Mouse (Mus musculus) CD4-positive, CD25-positive, alpha-beta regulatory T cell, adult 4 months (primary cell): ENCODE measurements around the gene Ptprd. TPM values are rescaled to one million over a fixed set of nuclear protein-coding genes. Genes with fewer than 3 reads are reported as not detected.

Experiments
- ATAC-seq: one replicate; pipeline ENCODE4 v1.8.0; 2017
- polyA plus RNA-seq, 2 experiments: library from polyadenylated mRNA; unstranded; fragments of 100-300 nt; shearing (Covaris generic); gene quantifications; one replicate each; pipeline ENCODE4 v1.2.1; 2017

Ptprd gene
- polyA plus RNA-seq, 2 experiments from 2014 or later = 0.39 TPM; not detected in 1

GRCm38 (mm10) chr4:76006717-76007116, 2205.0 kb downstream of the Ptprd start:
- ATAC-seq = no peak

DNA sequence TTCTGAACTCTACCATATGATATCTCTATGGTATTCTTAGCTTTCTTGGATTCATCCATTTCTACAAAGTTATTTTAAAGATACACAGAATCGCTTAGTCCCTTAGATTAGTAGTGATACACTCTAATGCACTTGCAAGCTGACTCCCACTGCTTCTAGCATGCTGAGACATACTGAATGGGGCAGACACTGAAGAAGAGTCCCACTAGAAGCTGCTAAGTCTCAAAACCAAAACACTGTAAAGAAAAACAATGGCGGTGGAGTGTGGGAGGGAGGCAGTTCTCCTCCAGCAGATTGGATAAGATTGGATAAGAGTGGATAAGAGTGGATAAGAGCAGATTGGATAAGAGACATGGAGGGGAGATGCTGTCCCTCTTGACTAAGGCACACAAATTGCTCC, 2207.6 kb downstream of the Ptprd start:
- ATAC-seq = no peak

DNA sequence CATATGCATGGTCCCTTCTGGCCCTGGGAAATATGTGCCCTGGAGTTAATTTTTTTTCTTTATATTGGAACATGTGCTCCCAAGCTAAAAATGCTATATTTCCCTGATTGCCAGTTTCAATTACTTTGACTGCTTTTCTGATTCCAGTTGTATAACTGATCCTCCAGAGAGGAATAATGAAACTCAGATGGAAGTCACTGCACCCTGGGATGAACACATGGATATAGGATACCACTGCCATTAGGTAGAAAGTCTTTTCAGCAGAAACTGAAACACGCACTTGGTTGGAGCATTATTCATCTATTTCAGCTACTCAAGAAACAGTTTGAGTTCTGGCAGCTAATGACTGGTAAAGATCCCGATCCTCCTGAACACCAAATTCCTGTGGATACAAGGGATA, 2211.5 kb downstream of the Ptprd start:
- ATAC-seq = no peak

- ATAC-seq = no peak
These were observed 2215.9 kb downstream of the Ptprd start for GRCm38 (mm10) chr4:75995841-75996240.

DNA sequence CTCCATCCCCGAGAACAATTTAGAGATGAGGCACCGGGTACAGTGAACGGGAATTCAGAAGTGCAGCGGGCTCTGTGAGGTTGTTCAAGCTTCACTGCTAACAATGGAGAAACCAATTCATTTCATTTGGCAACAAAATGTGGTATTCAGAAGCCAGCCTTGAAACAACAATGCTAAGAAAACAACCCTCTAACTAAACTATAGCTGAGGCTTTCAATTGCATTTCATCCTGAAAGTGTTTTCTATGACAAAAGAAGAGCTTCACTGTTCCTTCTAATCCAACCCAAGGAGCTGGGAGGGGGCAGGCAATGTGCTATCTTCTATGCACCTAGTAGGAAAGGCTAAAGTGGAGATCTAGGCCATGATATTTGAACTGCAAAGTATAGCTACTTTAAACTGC, 2217.2 kb downstream of the Ptprd start:
- no peak for ATAC-seq

DNA sequence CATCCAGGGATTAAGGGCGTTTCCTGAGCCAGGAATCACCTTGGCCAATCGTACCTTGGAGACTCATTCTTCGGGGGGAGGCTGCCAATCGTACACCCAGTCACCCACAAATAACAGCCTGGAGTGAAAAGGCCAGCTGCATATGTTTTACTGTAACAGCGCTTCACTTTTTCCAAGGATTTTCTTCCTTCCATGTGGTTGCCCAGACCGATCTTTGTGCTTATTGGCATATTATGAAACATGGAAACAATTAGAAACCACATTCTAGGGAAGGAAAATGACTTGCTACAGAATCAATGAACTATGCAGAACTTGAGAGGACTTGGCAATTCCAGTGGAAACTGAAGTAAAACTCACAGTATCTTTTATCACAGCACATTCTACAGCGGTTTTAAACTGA, 2218.7 kb downstream of the Ptprd start:
- ATAC-seq = no peak

DNA sequence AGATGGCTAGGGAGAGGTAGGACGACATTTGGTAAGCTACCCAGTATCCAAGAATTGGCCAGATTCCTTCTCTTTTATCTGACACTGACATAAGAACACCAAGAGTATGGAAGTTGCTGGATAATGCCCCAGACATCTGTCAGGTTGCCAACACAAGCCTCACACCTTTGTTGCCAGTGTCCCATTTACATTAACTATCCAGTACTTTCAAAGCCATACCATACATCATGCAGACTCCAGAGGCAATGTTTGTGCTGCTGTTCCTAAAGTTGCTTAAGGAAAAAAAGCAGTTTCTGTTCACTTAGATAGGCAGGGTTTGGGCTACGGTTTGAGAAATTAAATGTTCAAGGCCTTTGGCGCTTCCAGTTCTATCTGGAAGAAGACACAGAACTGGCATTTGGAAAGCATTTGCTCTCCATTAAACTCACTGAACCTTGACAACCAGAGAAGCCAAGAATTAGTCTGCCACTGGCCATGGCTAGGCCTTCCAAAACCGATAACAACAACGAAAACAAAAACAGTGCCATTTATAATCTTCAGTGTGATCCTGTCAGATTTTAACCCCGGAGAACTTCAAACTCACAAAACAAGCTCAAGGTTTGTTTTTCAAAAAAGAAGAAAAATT, 2220.0 kb downstream of the Ptprd start:
- ATAC-seq = no peak

DNA sequence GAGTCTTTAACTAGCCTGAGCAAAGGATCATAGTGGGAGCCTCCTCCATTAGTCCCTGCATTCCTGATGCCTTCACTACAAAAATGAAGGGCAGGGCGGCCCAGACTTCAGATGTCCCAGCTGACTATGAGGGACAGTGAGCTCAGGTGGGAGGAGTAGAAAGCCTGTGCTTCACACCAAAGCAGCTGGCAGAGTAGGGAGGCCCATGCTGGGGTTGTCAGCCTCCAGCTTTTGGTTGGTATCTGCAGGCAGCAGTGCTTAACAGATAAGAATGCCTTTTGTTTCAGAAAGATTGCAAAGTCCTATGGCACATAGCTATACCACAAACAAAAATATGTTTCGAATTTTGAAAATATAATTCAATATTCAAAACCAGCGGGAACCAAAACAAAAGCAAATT, 2237.0 kb downstream of the Ptprd start:
- ATAC-seq = no peak

GRCm38 (mm10) chr4:75973322-75973721, 2238.4 kb downstream of the Ptprd start:
- ATAC-seq = no peak

DNA sequence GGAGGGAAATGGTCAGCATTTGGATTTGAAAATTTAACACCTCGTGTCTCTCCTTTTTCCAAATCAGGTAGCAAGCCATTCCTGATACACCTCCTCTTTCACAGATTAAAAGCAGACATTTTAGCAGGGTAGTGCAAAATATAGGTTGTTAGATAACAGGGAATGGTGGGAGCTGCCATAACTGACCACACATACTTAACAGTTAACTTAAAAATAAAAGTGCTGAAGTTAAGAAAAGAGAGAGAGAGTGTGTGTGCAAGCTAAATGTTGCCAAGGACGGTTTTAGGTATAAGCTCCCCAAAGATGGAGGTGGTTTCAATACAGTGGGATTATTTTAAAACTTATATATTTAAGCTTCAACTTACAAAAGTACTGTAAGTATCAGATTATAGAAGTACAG, 2241.8 kb downstream of the Ptprd start:
- ATAC-seq = no peak

GRCm38 (mm10) chr4:75968618-75969017, 2243.1 kb downstream of the Ptprd start:
- no peak for ATAC-seq

DNA sequence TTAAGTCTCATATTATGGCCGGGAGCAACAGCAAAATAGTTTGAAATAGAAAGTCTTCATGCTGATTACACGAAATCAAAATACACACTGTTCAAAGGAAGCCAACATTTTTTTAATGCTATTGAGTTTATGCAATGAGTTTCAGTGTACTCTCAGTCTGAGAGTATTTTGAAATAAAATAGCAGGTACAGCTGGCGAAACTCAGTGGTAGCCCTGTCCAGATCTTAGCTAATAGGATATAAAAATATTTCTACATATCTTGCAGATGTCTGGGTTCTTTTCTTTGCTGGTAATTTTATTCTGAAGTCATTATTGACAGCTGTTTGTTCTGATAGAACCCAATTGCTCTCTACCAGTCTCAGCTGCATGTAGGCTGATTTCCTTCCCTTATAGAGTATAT, 2246.0 kb downstream of the Ptprd start:
- ATAC-seq = no peak

DNA sequence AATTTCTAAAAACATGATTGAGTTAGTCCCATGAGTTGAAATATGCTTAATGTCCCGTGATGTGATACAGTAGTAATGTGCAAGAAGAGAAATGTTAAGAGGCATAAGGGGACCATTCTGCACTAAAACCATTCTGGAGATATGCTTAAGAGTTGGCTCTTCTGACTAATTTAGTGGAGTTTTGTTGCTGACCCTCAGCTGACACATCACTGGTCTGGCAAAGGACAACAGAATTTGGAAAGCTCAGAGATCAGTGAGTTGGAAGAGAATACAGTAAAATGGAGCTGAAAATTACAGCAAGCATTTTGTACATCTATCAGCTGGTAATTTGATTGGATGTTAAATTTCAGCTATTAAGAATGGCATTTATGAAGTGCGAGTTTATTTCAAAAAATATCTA, 2248.8 kb downstream of the Ptprd start:
- no peak for ATAC-seq

DNA sequence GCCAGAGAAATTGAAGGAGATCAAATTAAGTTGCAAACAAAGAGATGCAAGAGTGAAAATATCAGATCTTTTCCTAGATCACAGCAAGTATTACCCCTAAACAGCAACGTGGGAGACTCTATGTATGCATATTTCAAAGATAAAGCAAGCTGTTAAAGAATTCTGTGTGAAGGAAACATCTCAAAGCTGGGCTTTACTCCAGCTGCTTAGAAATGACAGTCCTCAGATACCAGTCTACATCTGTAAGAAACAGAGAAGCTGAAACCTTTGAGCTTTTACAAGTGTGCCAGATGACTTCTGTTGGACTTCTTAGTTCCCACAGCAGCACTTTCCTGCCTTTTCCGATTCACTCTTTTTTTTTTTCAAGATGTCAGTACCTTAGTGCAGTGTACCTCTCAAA, 2249.9 kb downstream of the Ptprd start:
- no peak for ATAC-seq

DNA sequence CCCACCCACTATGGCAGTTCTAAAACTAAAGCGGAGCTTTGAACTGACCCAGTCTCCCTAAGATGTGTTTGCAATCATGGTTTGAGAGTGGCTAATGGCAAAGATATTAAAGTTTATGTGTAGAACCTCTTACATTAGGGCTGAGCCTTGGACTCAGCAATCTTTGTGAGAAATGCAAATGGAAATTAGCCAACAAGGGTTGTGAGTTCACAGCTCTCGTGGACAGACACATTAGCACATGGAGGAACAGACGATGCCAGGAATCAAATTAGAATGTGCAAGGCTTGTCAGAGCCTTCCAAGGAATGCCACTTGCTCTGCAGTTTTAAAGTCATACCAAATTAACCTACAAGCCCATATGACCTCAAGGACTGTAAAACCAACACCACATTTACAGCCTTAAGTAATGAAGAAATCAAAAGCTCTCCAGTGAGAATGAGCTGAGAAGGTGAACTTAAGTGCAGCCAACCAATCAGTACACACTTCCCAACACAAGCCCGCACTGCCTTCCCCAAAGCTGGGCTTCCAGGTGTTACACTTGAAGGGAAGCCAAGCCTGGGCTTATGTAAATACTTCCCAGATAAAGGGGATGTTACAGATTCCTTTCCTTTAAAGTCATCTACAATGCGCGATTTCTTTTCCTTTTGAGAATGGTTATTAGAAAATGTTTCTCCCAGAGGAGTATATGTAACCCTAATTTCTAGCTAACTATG, 2258.3 kb downstream of the Ptprd start:
- no peak for ATAC-seq

DNA sequence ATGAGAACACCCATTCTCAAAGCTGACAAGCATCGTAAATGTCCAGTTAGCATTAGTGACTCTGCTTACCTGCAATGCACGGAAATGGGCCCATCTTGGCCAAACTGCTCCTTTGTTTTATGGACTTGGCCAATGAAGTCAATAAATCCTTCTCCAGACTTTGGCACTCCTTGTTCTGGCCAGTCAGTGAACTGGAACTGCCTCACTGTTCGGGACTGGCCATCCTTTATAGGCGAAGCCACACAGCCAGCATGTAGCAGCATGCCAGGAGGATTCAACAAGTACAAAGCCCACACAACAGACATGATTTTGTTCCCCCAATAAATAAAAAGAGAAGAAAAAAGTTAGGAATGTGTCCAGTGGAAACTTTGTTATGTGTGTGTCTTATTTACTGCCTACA, 2261.2 kb downstream of the Ptprd start:
- no peak for ATAC-seq

GRCm38 (mm10) chr4:75894871-75895270, 2316.9 kb downstream of the Ptprd start:
- no peak for ATAC-seq
